Mouse (Mus musculus) liver, embryonic 11.5 days (tissue): ENCODE measurements around the gene Fgfr2. TPM values are rescaled to one million over a fixed set of nuclear protein-coding genes. Genes with fewer than 3 reads are reported as not detected.

ENCODE experiments used
- ATAC-seq: fragments of 200-750 bp; cut with Nextera tagmentation; replicated peaks from 2 replicates; pipeline ENCODE4 v1.8.0; 2017; ENCODE audit warnings: moderate number of reproducible peaks, mild to moderate bottlenecking, moderate TSS enrichment, moderate library complexity; ENCODE audit not compliant: low FRiP score
- DNase-seq: peaks from one replicate; pipeline ENCODE4 v3.0.0-alpha.2; 2017; ENCODE audit warnings: low spot score
- H3K27ac ChIP-seq: fragments of 300-500 bp; sonication (generic); 2 replicates; pipeline ENCODE4 v1.5.1; 2014; ENCODE audit warnings: mild to moderate bottlenecking, low read depth, low read length, control low read depth
- H3K27me3 ChIP-seq: fragments of 300-500 bp; sonication (generic); replicated peaks from 2 replicates; pipeline ENCODE4 v1.6.1; 2014; ENCODE audit warnings: low read length, mixed read lengths; ENCODE audit not compliant: control insufficient read depth, insufficient read depth
- H3K36me3 ChIP-seq: fragments of 300-500 bp; sonication (generic); 2 replicates; pipeline ENCODE4 v1.6.1; 2014; ENCODE audit warnings: mild to moderate bottlenecking, low read length, moderate library complexity, mixed read lengths; ENCODE audit not compliant: control insufficient read depth, insufficient read depth
- H3K4me1 ChIP-seq: fragments of 300-500 bp; sonication (generic); replicated peaks from 2 replicates; pipeline ENCODE4 v1.6.1; 2014; ENCODE audit warnings: low read length, mixed read lengths; ENCODE audit not compliant: control insufficient read depth, insufficient read depth
- H3K4me2 ChIP-seq: fragments of 300-500 bp; sonication (generic); 2 replicates; pipeline ENCODE4 v1.6.1; 2014; ENCODE audit warnings: mild to moderate bottlenecking, control low read depth, moderate library complexity
- H3K4me3 ChIP-seq: fragments of 300-500 bp; sonication (generic); 2 replicates; pipeline ENCODE4 v1.5.1; 2014; ENCODE audit warnings: low read depth, low read length, control low read depth
- H3K9ac ChIP-seq: fragments of 300-500 bp; sonication (generic); 2 replicates; pipeline ENCODE4 v1.6.1; 2014; ENCODE audit warnings: low read depth, low read length, control low read depth
- H3K9me3 ChIP-seq: fragments of 300-500 bp; sonication (generic); 2 replicates; pipeline ENCODE4 v1.6.1; 2016; ENCODE audit warnings: low read length, inconsistent platforms, mixed read lengths; ENCODE audit not compliant: control insufficient read depth
- WGBS: fragments of 180-500 bp; shearing (Covaris S2); extraction: QIAGEN DNeasy Blood & Tissue Kit; methylation state at CpG from one replicate; pipeline ENCODE4 v1.1.7; 2014; 5-methylcytosine and 5-hydroxymethylcytosine counted together
- polyA plus RNA-seq: library from polyadenylated mRNA; unstranded; fragments of >200 nt; fragmentation: Nextera tagmentation; extraction: Ambion mirVana; gene quantifications from 2 replicates; pipeline ENCODE4 v1.2.1, GENCODE M21; 2014

The Fgfr2 gene
- polyA plus RNA-seq, 1 experiment from 2014 or later = 32.6 TPM

- 94% methylated on average over 22 of the region's 22 CpGs for WGBS
- DNase-seq (no peak), ATAC-seq (0 out of 2 replicates have a peak, but pooled peaks have one; percentile 22)
Observed at GRCm38 (mm10) chr7:132759405-132759891, 363.7 kb downstream of the Fgfr2 start.

GRCm38 (mm10) chr7:132758875-132759274 lies 364.3 kb downstream of the Fgfr2 start:
- H3K27me3 ChIP-seq = no peaks in the 10 kb centered on the region
- DNase-seq = no peak
- H3K4me1 ChIP-seq = peaks cover 6% of the 10 kb centered on the region; the same call in 1 of the 2 replicates
- H3K4me2 ChIP-seq = no peak overlapping the region
- no peaks in the 10 kb centered on the region for H3K9me3 ChIP-seq
- H3K27ac ChIP-seq = no peak overlapping the region
- ATAC-seq = no peak
- 84% methylated on average over 5 of the region's 5 CpGs for WGBS
- no peak overlapping the region for H3K4me3 ChIP-seq
- peaks cover 12% of the 10 kb centered on the region for H3K36me3 ChIP-seq
- H3K9ac ChIP-seq = no peak overlapping the region

More at GRCm38 (mm10) chr7:132759405-132759891, 363.7 kb downstream of the Fgfr2 start:
- no peaks in the 10 kb centered on the region for H3K27me3 ChIP-seq
- H3K36me3 ChIP-seq = peaks cover 12% of the 10 kb centered on the region
- H3K4me1 ChIP-seq = peaks cover 4% of the 10 kb centered on the region; the same call in 1 of the 2 replicates
- H3K9me3 ChIP-seq = no peaks in the 10 kb centered on the region
- no peak overlapping the region for H3K4me2 ChIP-seq
- H3K4me3 ChIP-seq = no peak overlapping the region
- H3K9ac ChIP-seq = no peak overlapping the region
- H3K27ac ChIP-seq = no peak overlapping the region

- Histone ChIP-seq H3K9me3 (no peaks in the 10 kb centered on the region), H3K27me3 (no peaks in the 10 kb centered on the region), H3K36me3 (peaks cover 12% of the 10 kb centered on the region), H3K27ac (no peak overlapping the region), H3K4me1 (0 out of 2 replicates have a peak, but pooled peaks cover 7% of the 10 kb centered on the region), H3K9ac (no peak overlapping the region), H3K4me2 (no peak overlapping the region), H3K4me3 (no peak overlapping the region)
- no peak for DNase-seq
- WGBS = 80% methylated on average over 5 of the region's 5 CpGs
- no peak for ATAC-seq
Observed at GRCm38 (mm10) chr7:132756325-132756724, 366.8 kb downstream of the Fgfr2 start.

- no peaks in the 10 kb centered on the region for H3K9me3 ChIP-seq
- no peak overlapping the region for H3K4me3 ChIP-seq
- DNase-seq = no peak
- no peak for ATAC-seq
- no peaks in the 10 kb centered on the region for H3K27me3 ChIP-seq
- 85% methylated on average over 3 of the region's 3 CpGs for WGBS
- peaks cover 8% of the 10 kb centered on the region for H3K36me3 ChIP-seq
- H3K4me2 ChIP-seq = no peak overlapping the region
- H3K27ac ChIP-seq = no peak overlapping the region
- no peak overlapping the region for H3K9ac ChIP-seq
- 0 out of 2 replicates have a peak, but pooled peaks cover 7% of the 10 kb centered on the region for H3K4me1 ChIP-seq
Observed at GRCm38 (mm10) chr7:132754389-132754750, 368.8 kb downstream of the Fgfr2 start.

GRCm38 (mm10) chr7:132753518-132754388 lies 369.4 kb downstream of the Fgfr2 start:
- Histone ChIP-seq H3K4me2 (no peak overlapping the region), H3K4me1 (0 out of 2 replicates have a peak, but pooled peaks cover 7% of the 10 kb centered on the region), H3K9ac (no peak overlapping the region), H3K36me3 (peaks cover 8% of the 10 kb centered on the region), H3K9me3 (no peaks in the 10 kb centered on the region), H3K27me3 (no peaks in the 10 kb centered on the region), H3K4me3 (no peak overlapping the region), H3K27ac (no peak overlapping the region)
- WGBS = 68% methylated on average over 4 of the region's 4 CpGs
- DNase-seq = no peak
- 0 out of 2 replicates have a peak, but pooled peaks have one; percentile 30 for ATAC-seq

GRCm38 (mm10) chr7:132751716-132752115 lies 371.4 kb downstream of the Fgfr2 start:
- ATAC-seq (no peak), DNase-seq (no peak)
- H3K4me3 ChIP-seq = no peak overlapping the region
- no peak overlapping the region for H3K9ac ChIP-seq
- H3K27me3 ChIP-seq = no peaks in the 10 kb centered on the region
- no peak overlapping the region for H3K27ac ChIP-seq
- WGBS = 79% methylated on average over 2 of the region's 2 CpGs
- 0 out of 2 replicates have a peak, but pooled peaks cover 7% of the 10 kb centered on the region for H3K4me1 ChIP-seq
- H3K9me3 ChIP-seq = no peaks in the 10 kb centered on the region
- H3K36me3 ChIP-seq = no peaks in the 10 kb centered on the region
- no peak overlapping the region for H3K4me2 ChIP-seq

GRCm38 (mm10) chr7:132749504-132749903 lies 373.6 kb downstream of the Fgfr2 start:
- ATAC-seq (no peak), DNase-seq (no peak)
- Histone ChIP-seq H3K27ac (no peak overlapping the region), H3K36me3 (no peaks in the 10 kb centered on the region), H3K9me3 (no peaks in the 10 kb centered on the region), H3K27me3 (no peaks in the 10 kb centered on the region), H3K9ac (no peak overlapping the region), H3K4me1 (0 out of 2 replicates have a peak, but pooled peaks cover 3% of the 10 kb centered on the region), H3K4me3 (no peak overlapping the region), H3K4me2 (no peak overlapping the region)
- WGBS = 90% methylated on average over 11 of the region's 11 CpGs

- H3K4me3 ChIP-seq = no peak overlapping the region
Observed at GRCm38 (mm10) chr7:132748076-132748769, 374.9 kb downstream of the Fgfr2 start.

More at GRCm38 (mm10) chr7:132748076-132748769, 374.9 kb downstream of the Fgfr2 start:
- no peak for DNase-seq
- 77% methylated on average over 3 of the region's 3 CpGs for WGBS
- no peak overlapping the region for H3K9ac ChIP-seq
- no peak overlapping the region for H3K27ac ChIP-seq
- ATAC-seq = no peak
- no peaks in the 10 kb centered on the region for H3K9me3 ChIP-seq
- no peak overlapping the region for H3K4me2 ChIP-seq
- H3K27me3 ChIP-seq = no peaks in the 10 kb centered on the region
- no peaks in the 10 kb centered on the region for H3K4me1 ChIP-seq
- H3K36me3 ChIP-seq = no peaks in the 10 kb centered on the region
